Mouse (Mus musculus) lung, adult 18-20 months (tissue): ENCODE results near the gene Vasn.
A peak's percentile ranks its signal among the peaks of the same experiment; 100 is the strongest.

Source experiments
- DNase-seq, 2 experiments: peaks; one replicate each; pipeline ENCODE4 v3.0.0; 2022; ENCODE audit warnings: mixed read lengths in 2 of 2

The Vasn gene

DNA sequence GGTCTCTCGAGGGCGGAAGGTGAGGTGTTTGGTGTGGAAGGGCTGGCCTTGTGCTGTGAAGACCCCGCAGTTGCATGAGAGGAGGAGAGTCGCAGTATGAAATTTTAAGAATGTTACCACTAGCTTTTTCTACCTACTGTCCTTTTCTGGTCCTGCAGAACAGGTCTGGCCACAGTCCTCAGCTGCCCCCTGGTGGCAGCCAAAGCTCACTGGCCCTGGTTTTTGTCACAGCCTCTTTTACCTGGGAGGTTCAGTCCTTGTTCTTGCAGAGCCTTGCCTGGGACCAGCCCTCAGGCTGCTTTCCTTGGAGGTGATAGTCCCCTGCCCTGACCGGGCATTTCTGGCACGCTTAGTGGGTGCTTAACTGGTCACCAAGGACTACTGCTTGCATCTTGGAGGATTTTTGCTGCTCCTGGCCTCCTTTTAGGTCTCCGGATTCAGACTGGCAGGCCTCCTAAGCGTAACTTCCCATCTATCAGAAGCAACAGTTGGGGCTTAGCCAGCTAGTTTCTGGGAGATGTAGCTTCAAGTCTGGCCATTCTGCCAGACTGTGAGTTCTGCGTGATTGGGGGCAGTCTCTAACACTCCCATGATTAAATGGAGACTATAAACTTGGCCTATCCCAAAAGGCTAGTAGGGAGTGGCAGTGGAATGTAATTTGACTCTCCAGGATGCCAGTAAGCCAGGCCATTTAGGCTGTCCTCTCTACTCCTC, 31.8 kb upstream of the Vasn start:
- peak; percentile 83 to 87 for DNase-seq

DNA sequence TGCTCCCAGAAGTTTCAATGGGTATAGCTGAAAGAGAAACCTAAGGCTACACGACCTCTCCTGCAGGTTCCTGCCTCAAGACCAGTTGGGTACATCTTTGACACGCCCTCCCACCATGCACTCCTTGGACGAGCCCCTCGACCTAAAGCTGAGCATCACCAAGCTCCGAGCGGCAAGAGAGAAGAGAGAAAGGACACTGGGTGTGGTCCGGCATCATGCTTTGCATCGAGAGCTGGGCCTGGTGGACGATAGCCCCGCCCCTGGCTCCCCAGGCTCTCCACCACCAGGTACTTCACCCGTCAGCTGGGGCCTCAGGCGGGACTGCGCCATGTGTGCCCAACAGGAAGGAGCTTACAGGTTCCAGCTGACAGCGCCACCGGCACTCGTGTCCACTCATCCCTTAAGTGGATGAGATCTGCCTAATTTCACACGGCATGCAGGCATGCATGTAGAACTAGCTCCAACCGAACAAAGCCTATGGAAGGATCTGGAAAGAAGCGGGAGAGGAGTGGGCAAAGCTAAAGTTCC, 31.1 kb upstream of the Vasn start:
- peak in 1 of 2 experiments; percentile 52 for DNase-seq

GRCm38 (mm10) chr16:4611193-4611592, 28.5 kb upstream of the Vasn start:
- DNase-seq = no peak

DNA sequence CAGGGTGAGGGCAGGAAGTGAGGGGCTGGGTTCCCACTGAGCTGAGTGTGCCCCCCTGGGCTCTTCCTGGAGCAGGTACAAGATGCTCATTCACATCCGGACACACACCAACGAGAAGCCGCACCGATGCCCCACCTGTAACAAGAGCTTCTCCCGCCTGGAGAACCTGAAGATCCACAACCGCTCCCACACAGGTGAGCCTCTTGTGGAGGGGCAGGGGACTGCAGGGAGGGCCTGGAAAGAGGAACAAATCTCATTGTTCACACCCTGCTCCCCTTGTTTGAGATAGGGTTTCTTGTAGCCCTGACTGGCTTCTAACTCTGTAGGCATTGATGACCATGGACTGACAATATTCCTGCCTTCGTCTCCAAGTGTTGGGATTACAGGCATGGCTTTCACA, 28.1 kb upstream of the Vasn start:
- DNase-seq = no peak

- DNase-seq = no peak
Measured at GRCm38 (mm10) chr16:4613736-4614135, 26.0 kb upstream of the Vasn start.

DNA sequence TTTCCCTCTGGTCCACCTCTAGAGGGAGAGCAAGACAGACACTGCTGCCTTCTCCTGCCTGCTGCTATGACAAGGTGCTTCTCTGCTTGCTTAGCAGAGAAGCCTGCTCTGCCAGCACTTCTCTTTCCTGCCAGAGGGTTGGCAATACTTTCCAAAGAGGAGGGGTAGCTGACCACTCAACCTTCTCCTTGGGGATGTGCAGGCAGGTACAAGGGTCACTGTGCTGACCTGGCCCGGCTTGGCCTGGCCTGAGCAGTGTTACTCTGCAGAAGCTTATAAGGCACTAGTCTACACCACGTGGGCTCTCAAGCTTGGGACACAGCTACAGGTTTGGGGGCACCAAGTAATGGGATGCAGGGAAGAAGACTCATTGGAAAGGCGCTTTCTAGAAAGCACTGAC, 25.1 kb upstream of the Vasn start:
- no peak for DNase-seq

DNA sequence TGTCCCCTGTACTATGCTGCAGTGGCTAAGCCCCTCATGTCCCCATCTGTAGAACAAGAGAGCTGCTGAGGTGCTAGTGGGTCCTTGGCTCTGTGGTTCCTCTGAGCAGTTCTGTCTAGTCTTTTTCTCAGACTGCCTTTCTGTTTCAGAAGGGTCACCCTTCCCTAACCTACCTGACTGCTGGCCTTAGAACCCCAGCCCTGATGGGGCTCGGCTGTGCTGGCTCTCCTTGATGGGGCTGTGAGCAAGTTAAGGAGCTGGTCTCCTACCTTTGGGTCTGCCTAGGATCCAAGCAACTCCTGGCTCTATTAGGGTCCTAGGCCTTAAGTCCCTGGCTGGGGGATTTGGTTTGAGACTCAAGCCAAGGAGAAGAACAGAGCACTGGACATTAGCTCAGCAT, 24.4 kb upstream of the Vasn start:
- DNase-seq = no peak

GRCm38 (mm10) chr16:4616829-4617228, 22.9 kb upstream of the Vasn start:
- no peak for DNase-seq

- DNase-seq = no peak
Measured at GRCm38 (mm10) chr16:4624074-4624473, 15.7 kb upstream of the Vasn start.

GRCm38 (mm10) chr16:4624481-4625110, 15.1 kb upstream of the Vasn start, which contains the start of gene Pam16:
Gene Pam16 (minus strand): TSS chr16:4624988.
- peak; percentile 91 to 94 for DNase-seq

DNA sequence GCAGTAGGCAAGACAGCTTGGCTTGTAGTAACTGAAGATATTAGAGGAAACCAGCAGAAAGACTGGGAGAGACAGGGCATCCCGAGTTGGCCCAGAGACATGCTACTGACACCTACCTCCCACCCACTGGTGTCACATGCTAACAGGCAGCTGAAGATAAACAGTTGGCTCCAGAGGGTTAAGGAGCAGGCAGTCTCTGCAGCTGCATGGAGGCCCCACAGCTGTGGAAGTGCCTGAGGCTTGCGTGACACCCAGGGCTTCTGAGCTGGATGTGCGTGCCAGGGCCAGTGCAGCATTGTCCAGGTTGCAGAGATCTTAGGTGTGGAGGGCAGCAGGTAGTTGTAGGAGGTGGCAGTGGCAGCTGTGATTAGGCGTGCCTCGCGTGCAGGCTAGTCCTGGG, 12.6 kb upstream of the Vasn start:
- DNase-seq = no peak

- no peak for DNase-seq
Measured at GRCm38 (mm10) chr16:4628898-4629419, 10.8 kb upstream of the Vasn start.

DNA sequence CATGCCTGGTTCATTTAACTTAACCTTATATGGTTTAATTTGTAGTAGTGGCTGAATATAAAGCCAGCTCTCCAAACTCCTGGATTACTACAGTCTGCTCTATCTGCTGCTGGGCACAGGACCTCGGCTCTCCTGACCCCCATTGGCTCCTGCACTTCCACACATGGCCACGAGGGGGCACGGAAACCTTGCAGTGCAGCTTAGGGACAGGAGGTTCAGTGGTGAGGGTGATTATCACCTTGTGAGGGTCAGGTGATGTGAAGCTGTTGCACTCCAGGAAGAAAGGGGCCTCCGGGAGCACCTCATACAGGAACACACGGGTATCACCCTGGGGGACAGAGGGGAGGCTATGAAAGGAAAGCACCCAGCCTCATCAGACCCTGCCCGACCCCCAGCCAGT, 9.8 kb upstream of the Vasn start:
- DNase-seq = peak; percentile 77 to 83

DNA sequence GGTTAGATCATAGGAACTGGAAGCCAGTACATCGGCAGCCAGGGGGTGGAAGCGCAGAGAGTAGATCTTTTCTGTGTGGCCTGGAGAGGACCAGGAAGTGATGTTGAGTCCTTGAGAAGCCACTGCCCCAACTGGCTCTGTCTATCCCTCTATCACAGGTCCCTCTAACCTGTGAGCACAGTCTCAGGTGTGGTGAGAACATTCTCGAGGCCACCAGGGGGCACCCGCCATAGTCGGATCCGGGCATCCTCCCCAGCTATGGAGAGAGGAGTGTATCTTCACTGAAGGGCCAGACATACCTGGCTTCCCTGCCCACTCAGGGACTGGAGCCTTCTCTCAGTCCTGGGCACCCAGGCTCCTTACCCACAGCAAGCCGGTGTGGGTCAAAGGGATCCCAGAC, 7.7 kb upstream of the Vasn start:
- peak; percentile 53 to 66 for DNase-seq

DNA sequence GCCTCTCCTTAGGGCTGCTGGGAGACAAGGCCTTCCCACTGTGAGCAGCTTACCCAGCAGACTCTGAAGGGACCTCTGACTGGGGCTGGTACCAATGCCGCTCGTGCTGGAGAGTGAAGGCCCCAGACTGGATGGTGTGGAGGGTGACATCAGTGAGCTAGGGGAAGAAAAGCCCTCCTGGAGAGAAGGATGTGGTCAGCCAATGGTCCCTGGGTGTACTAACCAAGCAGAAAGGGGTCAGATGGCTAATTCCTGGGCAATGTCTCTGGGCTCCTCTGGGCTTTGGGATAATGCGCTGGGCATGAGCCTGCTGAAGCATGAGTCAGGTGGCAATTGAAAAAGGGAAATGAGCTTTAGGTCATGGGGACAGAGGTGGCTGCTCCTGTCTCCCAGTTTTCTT, 6.1 kb upstream of the Vasn start:
- DNase-seq = no peak

GRCm38 (mm10) chr16:4634681-4635080, 5.1 kb upstream of the Vasn start:
- no peak for DNase-seq

GRCm38 (mm10) chr16:4635760-4636159, 4.0 kb upstream of the Vasn start:
- no peak for DNase-seq

DNA sequence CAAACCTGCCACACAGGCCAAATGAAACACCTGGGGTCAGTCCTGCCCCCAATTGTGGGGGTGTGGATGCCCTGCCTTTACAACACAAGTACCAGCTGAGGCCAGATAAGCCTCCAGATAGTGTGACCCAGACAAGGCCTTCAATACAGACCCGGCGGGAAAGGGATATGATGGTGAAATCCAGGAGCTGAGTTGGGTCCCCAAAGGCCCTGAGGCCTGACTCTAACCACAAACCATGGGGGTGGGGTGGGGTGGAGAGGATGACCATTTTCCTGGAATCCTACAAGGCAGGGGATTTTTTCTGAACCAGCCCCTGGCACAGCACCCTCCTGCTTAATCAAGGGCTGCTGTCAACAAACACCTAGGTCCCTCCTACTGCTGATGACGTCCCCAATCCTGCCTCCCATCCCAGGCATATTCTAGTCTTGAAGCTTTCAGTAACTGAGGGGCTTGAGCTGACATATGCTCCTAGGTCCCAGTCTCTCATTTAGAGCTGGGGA, 800 bp upstream of the Vasn start:
- no peak for DNase-seq

- DNase-seq = peak; percentile 64 to 71
Measured at GRCm38 (mm10) chr16:4640267-4641005, 695 bp downstream of the Vasn start.

DNA sequence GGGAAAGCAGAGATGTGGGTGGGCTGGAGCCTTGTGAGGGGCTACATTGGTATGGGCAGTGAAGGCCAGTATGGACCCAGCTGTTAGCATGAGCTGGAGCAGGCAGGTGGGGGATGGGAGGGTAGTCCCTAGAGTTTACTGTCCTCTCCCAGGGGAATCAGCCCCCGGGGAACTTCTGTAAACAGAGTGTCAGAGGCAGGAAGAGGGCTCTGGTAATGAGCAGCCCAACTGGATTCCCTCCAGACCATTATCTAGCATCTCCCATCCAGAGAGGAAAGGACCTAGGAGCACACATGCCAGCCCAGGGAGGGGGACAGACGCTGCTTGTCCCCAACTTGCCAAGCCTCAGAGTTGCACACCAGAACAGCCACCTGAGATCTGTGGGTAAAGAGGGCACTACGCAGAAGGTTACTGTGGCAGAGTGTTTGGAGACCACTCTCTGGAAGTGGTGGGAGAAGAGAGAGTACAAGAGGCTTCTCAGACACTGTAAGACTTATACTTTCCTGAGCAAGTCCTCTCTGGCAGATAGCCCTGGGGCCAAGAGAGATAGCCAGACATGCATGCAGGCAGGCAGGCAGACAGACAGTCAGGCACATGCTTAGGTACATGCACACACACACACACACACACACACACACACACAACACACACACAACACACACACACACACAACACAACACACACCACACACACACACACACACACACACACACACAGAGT, 1.5 kb downstream of the Vasn start:
- DNase-seq = peak; percentile 70 to 80

DNA sequence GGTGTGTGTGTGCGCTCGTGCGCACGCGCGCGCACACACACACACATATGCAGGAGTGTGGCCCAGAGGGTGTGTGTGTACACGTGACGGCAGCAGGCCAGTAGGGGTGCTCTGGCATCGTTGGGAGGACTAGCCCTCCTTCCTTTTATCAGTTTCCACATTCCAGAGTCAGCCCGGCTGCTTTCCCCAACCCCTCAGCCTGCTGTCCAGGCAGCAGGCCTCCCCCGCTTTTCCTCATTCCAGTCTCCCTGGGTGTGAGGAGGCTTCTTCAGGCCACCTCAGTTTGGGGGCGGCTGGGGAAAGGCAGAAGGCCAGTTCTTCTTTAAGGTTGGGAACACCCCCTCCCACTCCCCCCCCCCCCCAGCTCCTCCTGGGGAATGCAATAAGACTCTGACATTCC, 2.4 kb downstream of the Vasn start:
- peak; percentile 85 to 89 for DNase-seq

- DNase-seq = peak; percentile 58 to 75
Measured at GRCm38 (mm10) chr16:4642937-4643336, 3.2 kb downstream of the Vasn start.
